Mouse (Mus musculus) intestine, embryonic 15.5 days (tissue): Measurements from ENCODE around the gene Zfp219. TPM values are rescaled to one million over a fixed set of nuclear protein-coding genes. Genes with fewer than 3 reads are reported as not detected.

Experiments used
- polyA plus RNA-seq: library from polyadenylated mRNA; unstranded; fragments of >200 nt; fragmentation: Nextera tagmentation; extraction: Ambion mirVana; gene quantifications from 2 replicates; pipeline ENCODE4 v1.2.1, GENCODE M21; 2015

Zfp219 gene
- polyA plus RNA-seq, 1 experiment from 2014 or later: 29.8 TPM

Other genes with a start within 250 kb of the Zfp219 start
- 2.9 and 3.5 TPM in 2 replicates for gene Ang4, start 247.1 kb downstream of the Zfp219 start, polyA plus RNA-seq
- gene AY358078, start 220.7 kb downstream of the Zfp219 start, polyA plus RNA-seq: not detected in 2 replicates
- 0.35 TPM in 1 of 2 replicates, not detected in the other for gene Ear6, start 167.0 kb downstream of the Zfp219 start, polyA plus RNA-seq
- gene Mettl17, start 135.9 kb downstream of the Zfp219 start, polyA plus RNA-seq: 45.4 and 45.5 TPM in 2 replicates
- 0.96 and 1.0 TPM in 2 replicates for gene Slc39a2, start 127.8 kb downstream of the Zfp219 start, polyA plus RNA-seq
- gene Ndrg2, start 106.6 kb downstream of the Zfp219 start, polyA plus RNA-seq: 52.2 and 60.1 TPM in 2 replicates
- gene Tppp2, start 102.3 kb downstream of the Zfp219 start, polyA plus RNA-seq: not detected in 2 replicates
- not detected in 2 replicates for gene Rnase13, start 98.0 kb downstream of the Zfp219 start, polyA plus RNA-seq
- gene Arhgef40, start 36.0 kb downstream of the Zfp219 start, polyA plus RNA-seq: 64.4 and 65.9 TPM in 2 replicates
- gene Tmem253, start 5.1 kb downstream of the Zfp219 start, polyA plus RNA-seq: 50.1 and 60.0 TPM in 2 replicates
- gene Olfr221, start 21.7 kb upstream of the Zfp219 start, polyA plus RNA-seq: not detected in 2 replicates
- gene Hnrnpc, start 83.3 kb upstream of the Zfp219 start, polyA plus RNA-seq: 555 and 601 TPM in 2 replicates
- 60.1 and 62.2 TPM in 2 replicates for gene Rpgrip1, start 90.0 kb upstream of the Zfp219 start, polyA plus RNA-seq
- 53.1 and 61.1 TPM in 2 replicates for gene Supt16, start 176.7 kb upstream of the Zfp219 start, polyA plus RNA-seq
- 23.9 and 27.1 TPM in 2 replicates for gene Chd8, start 237.0 kb upstream of the Zfp219 start, polyA plus RNA-seq